Mouse (Mus musculus) MEL (cell line): ENCODE measurements at regions not wholly inside any gene's neighbourhood (a gene's known extent, or its start where the extent isn't known, plus 50 kb on each side); places are given as distances from the start of the nearest gene placed in this dataset.

ENCODE experiments used
- DNase-seq: peaks from one replicate; pipeline ENCODE4 v3.0.0; 2011; ENCODE audit warnings: low read depth, low spot score
- H3K27ac ChIP-seq: 2 replicates; pipeline ENCODE4 v1.5.1; 2012; ENCODE audit warnings: low read depth, mild to moderate bottlenecking, control low read depth, low read length, moderate library complexity; ENCODE audit not compliant: control insufficient read depth
- H3K27me3 ChIP-seq, 2 experiments: fragments of 150-350 bp in 1 of 2; sonication (generic) in 1 of 2; 2 replicates each; pipeline ENCODE4 v1.6.1; 2012; ENCODE audit warnings: low read length in 2 of 2, mild to moderate bottlenecking in 2 of 2, improper control_type of control experiment in 1 of 2, moderate library complexity in 1 of 2; ENCODE audit not compliant: insufficient read depth in 2 of 2, control insufficient read depth in 1 of 2
- H3K36me3 ChIP-seq, 2 experiments: 2 replicates each; pipeline ENCODE4 v1.6.1; 2012 to 2014; ENCODE audit warnings: low read length in 2 of 2, improper control_type of control experiment in 1 of 2, inconsistent platforms in 1 of 2, mild to moderate bottlenecking in 1 of 2; ENCODE audit not compliant: insufficient read depth in 2 of 2, control insufficient read depth in 1 of 2
- H3K4me1 ChIP-seq, 2 experiments: fragments of 150-350 bp in 1 of 2; sonication (generic) in 1 of 2; 2 replicates each; pipeline ENCODE4 v1.6.1; 2012; ENCODE audit warnings: low read length in 2 of 2, improper control_type of control experiment in 1 of 2, mild to moderate bottlenecking in 1 of 2; ENCODE audit not compliant: insufficient read depth in 2 of 2, control insufficient read depth in 1 of 2
- H3K4me3 ChIP-seq, 2 experiments: fragments of 150-350 bp in 1 of 2; sonication (generic) in 1 of 2; 2 replicates each; pipeline ENCODE4 v1.5.1; 2012; ENCODE audit warnings: low read depth in 2 of 2, low read length in 2 of 2, mild to moderate bottlenecking in 2 of 2, moderate library complexity in 2 of 2, control low read depth in 1 of 2, improper control_type of control experiment in 1 of 2; ENCODE audit not compliant: control insufficient read depth in 1 of 2, insufficient read depth in 1 of 2
- H3K79me2 ChIP-seq: 2 replicates; pipeline ENCODE4 v1.6.1; 2012; ENCODE audit warnings: mild to moderate bottlenecking, low read length, moderate library complexity; ENCODE audit not compliant: control insufficient read depth, poor library complexity, insufficient read depth
- H3K9ac ChIP-seq: 2 replicates; pipeline ENCODE4 v1.6.1; 2012; ENCODE audit warnings: low read depth, mild to moderate bottlenecking, control low read depth, low read length, moderate library complexity; ENCODE audit not compliant: control insufficient read depth, poor library complexity, severe bottlenecking
- H3K9me3 ChIP-seq: fragments of 150-350 bp; sonication (generic); replicated peaks from 2 replicates; pipeline ENCODE4 v1.6.1; 2012; ENCODE audit warnings: mild to moderate bottlenecking, low read length, improper control_type of control experiment, moderate library complexity; ENCODE audit not compliant: insufficient read depth
- CTCF ChIP-seq, 3 experiments: IDR thresholded peaks in 2 of 3; conservative IDR thresholded peaks in 1 of 3; 2 replicates each; pipeline ENCODE4 v1.5.1; 2011 to 2012; ENCODE audit warnings: low read length in 3 of 3, low read depth in 2 of 3, mild to moderate bottlenecking in 2 of 3, improper control_type of control experiment in 1 of 3, inconsistent platforms in 1 of 3, mixed read lengths in 1 of 3, moderate library complexity in 1 of 3; ENCODE audit not compliant: control insufficient read depth in 1 of 3, insufficient read depth in 1 of 3, poor library complexity in 1 of 3, severe bottlenecking in 1 of 3
- EP300 ChIP-seq, 2 experiments: IDR thresholded peaks; 2 replicates each; pipeline ENCODE4 v1.6.1; 2011; ENCODE audit warnings: improper control_type of control experiment in 2 of 2, low read length in 2 of 2, low read depth in 1 of 2, mild to moderate bottlenecking in 1 of 2
- MAFK ChIP-seq: IDR thresholded peaks from 2 replicates; pipeline ENCODE4 v1.6.1; 2011; ENCODE audit warnings: low read depth, mild to moderate bottlenecking, low read length, improper control_type of control experiment, borderline replicate concordance
- MEF2A ChIP-seq: IDR thresholded peaks from 2 replicates; pipeline ENCODE4 v1.6.1; 2014; ENCODE audit warnings: low read depth, mild to moderate bottlenecking, inconsistent platforms, low read length, improper control_type of control experiment; ENCODE audit not compliant: poor library complexity, insufficient replicate concordance, severe bottlenecking; ENCODE audit errors: extremely low read depth
- NRF1 ChIP-seq: IDR thresholded peaks from 2 replicates; pipeline ENCODE4 v1.6.1; 2014; ENCODE audit warnings: low read depth, mild to moderate bottlenecking, inconsistent platforms, low read length, improper control_type of control experiment, moderate library complexity; ENCODE audit not compliant: poor library complexity, insufficient read depth, severe bottlenecking
- POLR2AphosphoS2 ChIP-seq: IDR thresholded peaks from 2 replicates; pipeline ENCODE4 v1.6.1; 2011; ENCODE audit warnings: low read length, improper control_type of control experiment
- POLR2AphosphoS5 ChIP-seq: IDR thresholded peaks from 2 replicates; pipeline ENCODE4 v1.6.1; 2012; ENCODE audit warnings: low read depth, borderline replicate concordance, mild to moderate bottlenecking, inconsistent platforms, low read length, moderate library complexity, mixed read lengths
- RAD21 ChIP-seq: IDR thresholded peaks from 2 replicates; pipeline ENCODE4 v1.6.1; 2011; ENCODE audit warnings: mild to moderate bottlenecking, low read depth, low read length, improper control_type of control experiment
- SMC3 ChIP-seq: IDR thresholded peaks from 2 replicates; pipeline ENCODE4 v1.6.1; 2011; ENCODE audit warnings: low read depth, low read length, improper control_type of control experiment
- TAL1 ChIP-seq: IDR thresholded peaks from 2 replicates; pipeline ENCODE4 v1.6.1; 2012; ENCODE audit warnings: mild to moderate bottlenecking, inconsistent platforms, low read length, moderate library complexity, mixed read lengths
- TBP ChIP-seq: IDR thresholded peaks from 2 replicates; pipeline ENCODE4 v1.8.0; 2011; ENCODE audit warnings: low read depth, low read length, improper control_type of control experiment
- USF1 ChIP-seq: IDR thresholded peaks from 2 replicates; pipeline ENCODE4 v1.6.1; 2014; ENCODE audit warnings: low read depth, mild to moderate bottlenecking, inconsistent platforms, low read length, improper control_type of control experiment, moderate library complexity
- ZC3H11A ChIP-seq: IDR thresholded peaks from 2 replicates; pipeline ENCODE4 v1.6.1; 2012; ENCODE audit warnings: low read depth, mild to moderate bottlenecking, inconsistent platforms, low read length, improper control_type of control experiment

GRCm38 (mm10) chr3:60765079-60765478 is 237.5 kb upstream of the P2ry1 start:
- no peaks in the 10 kb centered on the region for H3K9me3 ChIP-seq
- DNase-seq = no peak
- no peak overlapping the region for H3K9ac ChIP-seq
- H3K36me3 ChIP-seq = peaks cover 0 to 5% of the 10 kb centered on the region in 2 experiments; a peak in 2 of 4 replicates
- no peak overlapping the region for H3K27ac ChIP-seq
- H3K4me3 ChIP-seq = no peak overlapping the region
- H3K27me3 ChIP-seq = no peaks in the 10 kb centered on the region
- peaks cover 3 to 6% of the 10 kb centered on the region in 2 experiments; a peak in 2 of 4 replicates for H3K4me1 ChIP-seq
- TF ChIP-seq SMC3 (peak; percentile 39; the same call in 1 of the 2 replicates), NRF1 (no peak), CTCF (IDR thresholded peaks at IDR 0.05 in 2 of 3, conservative IDR thresholded peaks at IDR 0.05 in 1 of 3; ENCODE audit: control insufficient read depth in 1 of 3, insufficient read depth in 1 of 3, low read depth in 2 of 3, low read length in 3 of 3, poor library complexity in 1 of 3, severe bottlenecking in 1 of 3) (peak in 1 of 3 experiments; percentile 28; a peak in 2 of 6 replicates), ZC3H11A (peak; percentile 51), RAD21 (peak; percentile 42), POLR2AphosphoS5 (no peak)
- TF ChIP-seq, all 39 proteins: peak for 4
- no peaks in the 10 kb centered on the region for H3K79me2 ChIP-seq

GRCm38 (mm10) chr3:60768996-60769395 is 233.6 kb upstream of the P2ry1 start:
- no peaks in the 10 kb centered on the region for H3K9me3 ChIP-seq
- no peaks in the 10 kb centered on the region for H3K27me3 ChIP-seq
- no peak for DNase-seq
- no peaks in the 10 kb centered on the region for H3K79me2 ChIP-seq
- no peak overlapping the region for H3K9ac ChIP-seq
- H3K27ac ChIP-seq = no peak overlapping the region
- peaks cover 0 to 2% of the 10 kb centered on the region in 2 experiments; a peak in 1 of 4 replicates for H3K36me3 ChIP-seq
- TF ChIP-seq TAL1 = peak; percentile 52
- TF ChIP-seq EP300 (IDR thresholded peaks at IDR 0.05; ENCODE audit: low read depth in 1 of 2, low read length in 2 of 2) = 0 out of 4 replicates have a peak, but pooled peaks of 1 of the 2 experiments have one; percentile 22
- TF ChIP-seq USF1 = no peak
- H3K4me3 ChIP-seq = no peak overlapping the region
- H3K4me1 ChIP-seq = peaks cover 3 to 4% of the 10 kb centered on the region in 2 experiments; a peak in 2 of 4 replicates

GRCm38 (mm10) chr3:60771866-60772265 is 230.7 kb upstream of the P2ry1 start:
- no peaks in the 10 kb centered on the region for H3K79me2 ChIP-seq
- no peaks in the 10 kb centered on the region for H3K9me3 ChIP-seq
- H3K27ac ChIP-seq = no peak overlapping the region
- DNase-seq = no peak
- peaks cover 0 to 4% of the 10 kb centered on the region in 2 experiments; a peak in 2 of 4 replicates for H3K36me3 ChIP-seq
- H3K27me3 ChIP-seq = no peaks in the 10 kb centered on the region
- no peak for TF ChIP-seq POLR2AphosphoS2
- TF ChIP-seq MEF2A = no peak
- TF ChIP-seq TBP = no peak
- no peak for TF ChIP-seq MAFK
- TF ChIP-seq CTCF (IDR thresholded peaks at IDR 0.05 in 2 of 3, conservative IDR thresholded peaks at IDR 0.05 in 1 of 3; ENCODE audit: control insufficient read depth in 1 of 3, insufficient read depth in 1 of 3, low read depth in 2 of 3, low read length in 3 of 3, poor library complexity in 1 of 3, severe bottlenecking in 1 of 3) = no peak
- no peak for TF ChIP-seq RAD21
- TF ChIP-seq ZC3H11A = no peak
- H3K4me1 ChIP-seq = peaks cover 0 to 7% of the 10 kb centered on the region in 2 experiments; a peak in 1 of 4 replicates
- no peak overlapping the region for H3K4me3 ChIP-seq
- no peak overlapping the region for H3K9ac ChIP-seq
